Mouse (Mus musculus) CH12.LX (cell line): ENCODE measurements around the gene Pon2. TPM values are rescaled to one million over a fixed set of nuclear protein-coding genes. Genes with fewer than 3 reads are reported as not detected.
A peak's percentile ranks its signal among the peaks of the same experiment; 100 is the strongest.

Source experiments
- DNase-seq: peaks from one replicate; pipeline ENCODE4 v3.0.0-alpha.2; 2013; ENCODE audit errors: extremely low read depth
- H3K27ac ChIP-seq: 2 replicates; pipeline ENCODE4 v1.5.1; 2012; ENCODE audit warnings: low read depth, mild to moderate bottlenecking, control low read depth, moderate library complexity; ENCODE audit not compliant: insufficient read depth
- H3K27me3 ChIP-seq: replicated peaks from 2 replicates; pipeline ENCODE3; 2012; ENCODE audit warnings: inconsistent platforms
- H3K36me3 ChIP-seq, 2 experiments: replicated peaks in 1 of 2; 2 replicates each; pipeline versions ENCODE3 to v1.6.1; 2012; ENCODE audit warnings: inconsistent platforms in 1 of 2, low read length in 1 of 2, mild to moderate bottlenecking in 1 of 2, mixed read lengths in 1 of 2, moderate library complexity in 1 of 2; ENCODE audit not compliant: control insufficient read depth in 1 of 2, insufficient read depth in 1 of 2
- H3K4me1 ChIP-seq, 2 experiments: 2 replicates each; pipeline ENCODE4 v1.6.1; 2012; ENCODE audit warnings: inconsistent platforms in 1 of 2, moderate library complexity in 1 of 2; ENCODE audit not compliant: insufficient read depth in 2 of 2, control insufficient read depth in 1 of 2
- H3K4me2 ChIP-seq: 2 replicates; pipeline ENCODE4 v1.6.1; 2012; ENCODE audit warnings: low read depth, mild to moderate bottlenecking, control low read depth; ENCODE audit not compliant: poor library complexity, insufficient read depth, severe bottlenecking
- H3K4me3 ChIP-seq, 3 experiments: fragments of 150-350 bp in 1 of 3; sonication (generic) in 1 of 3; replicated peaks in 1 of 3; 2 replicates each; pipeline versions ENCODE3 to v1.5.1; 2011 to 2012; ENCODE audit warnings: low read depth in 2 of 3, low read length in 2 of 3, mild to moderate bottlenecking in 2 of 3, moderate library complexity in 2 of 3, control low read depth in 1 of 3, improper control_type of control experiment in 1 of 3, inconsistent platforms in 1 of 3, mixed read lengths in 1 of 3; ENCODE audit not compliant: poor library complexity in 1 of 3
- H3K79me2 ChIP-seq: replicated peaks from 2 replicates; pipeline ENCODE4 v1.6.1; 2012; ENCODE audit warnings: mild to moderate bottlenecking, moderate library complexity; ENCODE audit not compliant: control insufficient read depth, poor library complexity, insufficient read depth, severe bottlenecking; ENCODE audit errors: extremely low read depth
- H3K9ac ChIP-seq: 2 replicates; pipeline ENCODE4 v1.6.1; 2012; ENCODE audit warnings: low read depth, mild to moderate bottlenecking, control low read depth, moderate library complexity; ENCODE audit not compliant: insufficient read depth
- H3K9me3 ChIP-seq: replicated peaks from 2 replicates; pipeline ENCODE3; 2012; ENCODE audit warnings: low read length, inconsistent platforms, mixed read lengths
- BHLHE40 ChIP-seq: IDR thresholded peaks from 2 replicates; pipeline ENCODE4 v1.6.1; 2011; ENCODE audit warnings: mild to moderate bottlenecking, low read depth, low read length, improper control_type of control experiment
- CHD1 ChIP-seq: IDR thresholded peaks from 2 replicates; pipeline ENCODE4 v1.6.1; 2012; ENCODE audit warnings: low read depth, low read length, improper control_type of control experiment, inconsistent platforms
- CTCF ChIP-seq, 2 experiments: IDR thresholded peaks in 1 of 2; conservative IDR thresholded peaks in 1 of 2; 2 replicates each; pipeline ENCODE4 v1.5.1; 2011 to 2012; ENCODE audit warnings: low read depth in 2 of 2, low read length in 2 of 2, improper control_type of control experiment in 1 of 2, inconsistent platforms in 1 of 2, mild to moderate bottlenecking in 1 of 2, moderate library complexity in 1 of 2
- ELF1 ChIP-seq: IDR thresholded peaks from 2 replicates; pipeline ENCODE4 v1.6.1; 2014; ENCODE audit warnings: low read depth, mild to moderate bottlenecking, inconsistent platforms, low read length, improper control_type of control experiment
- EP300 ChIP-seq: IDR thresholded peaks from 2 replicates; pipeline ENCODE4 v1.6.1; 2011; ENCODE audit warnings: low read length, improper control_type of control experiment
- ETS1 ChIP-seq: conservative IDR thresholded peaks from 2 replicates; pipeline ENCODE4 v1.6.1; 2012; ENCODE audit warnings: low read depth, mild to moderate bottlenecking, inconsistent platforms, low read length, improper control_type of control experiment, moderate library complexity
- HCFC1 ChIP-seq: IDR thresholded peaks from 2 replicates; pipeline ENCODE4 v1.6.1; 2012; ENCODE audit warnings: low read depth, mild to moderate bottlenecking, inconsistent platforms, low read length, improper control_type of control experiment
- JUND ChIP-seq: conservative IDR thresholded peaks from 2 replicates; pipeline ENCODE4 v1.6.1; 2011; ENCODE audit warnings: low read depth, low read length, improper control_type of control experiment
- KAT2A ChIP-seq: IDR thresholded peaks from 2 replicates; pipeline ENCODE4 v1.6.1; 2012; ENCODE audit warnings: low read length, improper control_type of control experiment, inconsistent platforms; ENCODE audit not compliant: insufficient replicate concordance
- MAX ChIP-seq: IDR thresholded peaks from 2 replicates; pipeline ENCODE4 v1.6.1; 2011; ENCODE audit warnings: low read length, improper control_type of control experiment
- NELFE ChIP-seq: IDR thresholded peaks from 2 replicates; pipeline ENCODE4 v1.6.1; 2011; ENCODE audit warnings: low read depth, low read length, improper control_type of control experiment
- NRF1 ChIP-seq: IDR thresholded peaks from 2 replicates; pipeline ENCODE4 v1.6.1; 2014; ENCODE audit warnings: low read depth, mild to moderate bottlenecking, inconsistent platforms, low read length, improper control_type of control experiment, moderate library complexity
- POLR2A ChIP-seq: IDR thresholded peaks from 2 replicates; pipeline ENCODE4 v1.6.1; 2011; ENCODE audit warnings: low read depth, mild to moderate bottlenecking, improper control_type of control experiment, low read length
- SMC3 ChIP-seq: IDR thresholded peaks from 2 replicates; pipeline ENCODE4 v1.6.1; 2011; ENCODE audit warnings: low read depth, low read length, improper control_type of control experiment
- TCF12 ChIP-seq: IDR thresholded peaks from 2 replicates; pipeline ENCODE4 v1.6.1; 2014; ENCODE audit warnings: low read depth, mild to moderate bottlenecking, inconsistent platforms, low read length, improper control_type of control experiment
- USF1 ChIP-seq: IDR thresholded peaks from 2 replicates; pipeline ENCODE4 v1.6.1; 2014; ENCODE audit warnings: low read depth, mild to moderate bottlenecking, inconsistent platforms, low read length, improper control_type of control experiment
- USF2 ChIP-seq: conservative IDR thresholded peaks from 2 replicates; pipeline ENCODE4 v1.6.1; 2011; ENCODE audit warnings: low read depth, low read length, improper control_type of control experiment
- ZKSCAN1 ChIP-seq: IDR thresholded peaks from 2 replicates; pipeline ENCODE4 v1.6.1; 2012; ENCODE audit warnings: low read depth, inconsistent platforms, low read length, improper control_type of control experiment, borderline replicate concordance
- ZMIZ1 ChIP-seq: IDR thresholded peaks from 2 replicates; pipeline ENCODE4 v1.6.1; 2012; ENCODE audit warnings: low read depth, mild to moderate bottlenecking, inconsistent platforms, low read length, improper control_type of control experiment
- dilution Hi-C: fragments of 300-500 bp; cut with MboI; formaldehyde crosslinking; loops from 2 replicates; pipeline ENCODE4 v1.14.3; 2020; ENCODE audit warnings: low sequenced_read_pairs; ENCODE audit not compliant: extremely low pct_unique_long_range_greater_than_20kb, extremely low pct_ligation_motif_present
- in situ Hi-C: fragments of 300-500 bp; cut with MboI; formaldehyde crosslinking; loops from 3 replicates; pipeline ENCODE4 v1.14.3; 2019; ENCODE audit warnings: low sequenced_read_pairs, low pct_ligation_motif_present, low pct_unique_long_range_greater_than_20kb, mixed read lengths
- polyA plus RNA-seq: library from polyadenylated mRNA; unstranded; fragments of >175 nt; gene quantifications from 2 replicates; pipeline ENCODE4 v1.2.1, GENCODE M21; 2012; ENCODE audit warnings: low read depth; ENCODE audit not compliant: insufficient read length
- total RNA-seq, 2 experiments: library from RNA; depleted of rRNA; stranded (reverse); fragments of 300-350 nt in 1 of 2; fragments of >200 nt in 1 of 2; gene quantifications; 2 replicates each; pipeline ENCODE4 v1.2.3; 2012 to 2014

Pon2 gene
- total and polyA plus RNA-seq, 3 experiments = 14.2 to 36.2 (median 32.0) TPM

DNA sequence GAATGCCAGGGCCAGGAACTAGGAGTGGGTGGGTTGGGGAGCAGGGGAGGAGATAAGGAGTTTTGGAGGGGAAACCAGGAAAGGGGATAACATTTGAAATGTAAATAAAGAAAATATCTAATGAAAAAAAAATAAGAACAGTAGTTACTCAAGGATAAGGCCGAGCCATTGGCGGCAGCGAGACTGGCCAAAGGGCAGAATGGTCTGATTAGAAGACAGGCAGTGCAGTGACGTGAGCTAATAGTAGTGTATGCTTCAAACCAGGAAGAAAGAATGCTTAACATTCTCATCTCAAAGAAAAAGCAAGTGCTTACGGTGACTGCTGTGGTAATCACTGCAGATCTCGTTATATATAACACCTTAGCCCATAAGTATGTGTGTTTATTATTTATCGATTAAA is 2.2 kb downstream of the Pon2 start:
- Histone ChIP-seq H3K4me2 (peak overlapping the region; percentile 85; the same call in 1 of the 2 replicates), H3K9ac (0 out of 2 replicates have a peak overlapping the region, but pooled peaks have one; percentile 6), H3K36me3 (peaks cover 13 to 34% of the 10 kb centered on the region in 2 experiments), H3K27ac (no peak overlapping the region), H3K4me1 (peaks cover 28 to 64% of the 10 kb centered on the region in 2 experiments), H3K4me3 (no peak overlapping the region), H3K79me2 (peaks cover 18% of the 10 kb centered on the region), H3K9me3 (no peaks in the 10 kb centered on the region), H3K27me3 (no peaks in the 10 kb centered on the region)
- no peak for TF ChIP-seq ETS1
- TF ChIP-seq ZKSCAN1 = no peak
- no peak for TF ChIP-seq POLR2A
- TF ChIP-seq USF1 = no peak
- TF ChIP-seq KAT2A = no peak
- TF ChIP-seq TCF12 = no peak
- no peak for TF ChIP-seq ELF1
- TF ChIP-seq SMC3 = no peak
- TF ChIP-seq BHLHE40 = no peak
- TF ChIP-seq EP300 = no peak
- no peak for TF ChIP-seq HCFC1
- no peak for TF ChIP-seq ZMIZ1
- TF ChIP-seq NELFE = no peak
- no peak for TF ChIP-seq USF2
- no peak for TF ChIP-seq JUND
- TF ChIP-seq CTCF (conservative IDR thresholded peaks at IDR 0.05 in 1 of 2, IDR thresholded peaks at IDR 0.05 in 1 of 2; ENCODE audit: low read depth in 2 of 2, low read length in 2 of 2) = no peak
- TF ChIP-seq CHD1 = no peak
- in situ Hi-C loops = no loop called here
- dilution Hi-C loops = no loop called here
- no peak for DNase-seq

- dilution Hi-C loops = no loop called here
- peaks cover 33 to 76% of the 10 kb centered on the region in 2 experiments for H3K4me1 ChIP-seq
- TF ChIP-seq MAX (peak; percentile 51; the same call in 1 of the 2 replicates), NRF1 (no peak), BHLHE40 (no peak)
- H3K27me3 ChIP-seq = no peaks in the 10 kb centered on the region
- H3K4me2 ChIP-seq = peak overlapping the region; percentile 5; the same call in 1 of the 2 replicates
- H3K9ac ChIP-seq = no peak overlapping the region
- DNase-seq = no peak
- H3K36me3 ChIP-seq = peaks cover 18 to 41% of the 10 kb centered on the region in 2 experiments
- no peak overlapping the region for H3K27ac ChIP-seq
- in situ Hi-C loops = no loop called here
- H3K79me2 ChIP-seq = peaks cover 18% of the 10 kb centered on the region
- H3K4me3 ChIP-seq = no peak overlapping the region
- no peaks in the 10 kb centered on the region for H3K9me3 ChIP-seq
These were observed 3.4 kb downstream of the Pon2 start for GRCm38 (mm10) chr6:5294659-5295449.
